Mouse (Mus musculus): ENCODE data around the gene Zfp697. TPM values are rescaled to one million over a fixed set of nuclear protein-coding genes. Genes with fewer than 3 reads are reported as not detected.
"Not testable (repeated sequence)": the region's sequence is repeated elsewhere in the genome, so short reads cannot be mapped to it uniquely, and the experiment has no call there.

Zfp697 gene
- polyA plus RNA-seq, 1 experiment from 2014 or later: 9.9 TPM

DNA sequence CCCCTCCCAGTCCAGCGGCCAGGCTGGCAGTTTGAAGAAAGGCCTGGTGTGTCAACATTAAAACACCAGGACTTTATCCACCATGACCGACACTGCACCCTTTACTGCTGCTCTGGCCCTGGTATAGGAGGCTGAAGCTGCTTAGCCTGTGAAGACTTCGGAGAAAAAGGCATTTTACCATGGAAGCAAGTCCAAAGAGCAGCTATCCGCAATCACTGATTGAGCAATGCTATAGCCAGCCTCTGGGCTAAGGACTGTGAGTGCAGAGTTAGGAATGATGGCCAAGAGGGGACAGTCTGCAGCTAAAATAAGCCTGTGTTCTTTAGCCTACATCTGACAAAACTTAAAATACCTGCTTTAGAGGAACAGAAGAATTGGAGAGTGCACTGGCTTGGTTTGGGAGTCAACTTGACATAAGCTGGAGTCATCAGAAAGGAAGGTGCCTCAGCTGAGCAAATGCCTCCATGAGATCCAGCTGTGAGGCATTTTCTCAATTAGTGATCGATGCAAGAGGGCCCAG, 25.1 kb downstream of the Zfp697 start:
- DNase-seq (ENCODE audit: low spot score); H3K4me3 ChIP-seq (ENCODE audit: low read depth, low read length); H3K4me2 ChIP-seq (ENCODE audit: low read length); H3K27me3 ChIP-seq (replicated peaks; ENCODE audit: control insufficient read depth, insufficient read depth, low read length); H3K4me1 ChIP-seq (replicated peaks; ENCODE audit: control insufficient read depth, insufficient read depth, low read length); H3K36me3 ChIP-seq (ENCODE audit: control insufficient read depth, insufficient read depth, low read length); H3K9me3 ChIP-seq (ENCODE audit: control insufficient read depth, low read length); ATAC-seq (replicated peaks; ENCODE audit: low FRiP score, low TSS enrichment, low read depth); H3K9ac ChIP-seq (ENCODE audit: low read length); H3K27ac ChIP-seq (ENCODE audit: low read depth): not testable (repeated sequence)
- WGBS: 59% methylated on average over 5 of the region's 5 CpGs

DNA sequence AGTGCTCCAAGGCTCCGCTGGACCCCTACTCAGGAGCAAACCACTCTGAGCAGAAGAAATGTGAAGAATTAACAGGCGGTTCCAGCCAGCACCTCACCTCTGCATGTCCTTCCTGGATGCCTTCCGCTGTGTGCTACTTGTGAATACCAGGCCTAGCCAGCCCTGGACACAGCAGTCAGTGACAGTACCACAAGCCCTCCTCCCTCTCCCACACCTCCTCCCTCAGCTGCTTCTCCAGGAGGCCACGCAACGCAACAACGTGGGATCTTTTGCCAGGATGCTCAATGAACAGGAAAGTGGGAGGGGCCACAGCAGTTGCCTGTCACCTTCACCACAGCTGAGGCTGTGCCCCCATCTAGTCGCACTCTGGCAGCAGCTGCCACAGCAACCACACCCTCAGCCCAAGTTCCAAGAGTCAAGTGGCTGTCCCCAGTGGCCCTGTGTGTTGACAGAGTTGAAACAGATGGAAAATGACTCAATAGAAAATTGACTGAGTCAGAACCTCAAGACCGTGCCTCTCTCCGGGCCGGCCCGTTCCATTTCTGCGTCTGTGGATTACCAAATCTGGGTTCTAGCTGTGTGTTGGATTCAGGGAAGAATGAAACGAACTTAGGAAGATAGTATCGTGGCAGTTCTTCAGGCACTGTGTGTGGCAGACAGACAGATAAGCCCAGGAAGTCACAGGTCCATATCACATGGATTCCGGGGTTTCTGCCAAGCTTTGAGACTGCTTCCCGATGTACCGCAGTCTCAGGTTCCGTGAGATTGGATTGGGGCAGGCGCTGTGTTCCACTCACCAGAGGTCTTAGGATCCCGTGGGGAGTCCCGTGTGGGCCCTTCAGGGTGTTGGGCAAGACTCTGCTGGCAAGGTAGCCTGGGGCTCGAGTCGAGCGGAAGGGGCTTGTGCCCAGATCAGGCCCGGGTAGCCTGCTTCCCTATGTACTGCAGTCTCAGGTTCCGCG, 28.6 kb downstream of the Zfp697 start:
- not testable (repeated sequence) for DNase-seq (ENCODE audit: low spot score); H3K4me2 ChIP-seq (ENCODE audit: low read length); H3K4me1 ChIP-seq (replicated peaks; ENCODE audit: control insufficient read depth, insufficient read depth, low read length); H3K27ac ChIP-seq (ENCODE audit: low read depth); H3K9ac ChIP-seq (ENCODE audit: low read length); ATAC-seq (replicated peaks; ENCODE audit: low FRiP score, low TSS enrichment, low read depth); H3K36me3 ChIP-seq (ENCODE audit: control insufficient read depth, insufficient read depth, low read length); H3K27me3 ChIP-seq (replicated peaks; ENCODE audit: control insufficient read depth, insufficient read depth, low read length); H3K9me3 ChIP-seq (ENCODE audit: control insufficient read depth, low read length); H3K4me3 ChIP-seq (ENCODE audit: low read depth, low read length)
- WGBS: 92% methylated on average over 16 of the region's 27 CpGs

DNA sequence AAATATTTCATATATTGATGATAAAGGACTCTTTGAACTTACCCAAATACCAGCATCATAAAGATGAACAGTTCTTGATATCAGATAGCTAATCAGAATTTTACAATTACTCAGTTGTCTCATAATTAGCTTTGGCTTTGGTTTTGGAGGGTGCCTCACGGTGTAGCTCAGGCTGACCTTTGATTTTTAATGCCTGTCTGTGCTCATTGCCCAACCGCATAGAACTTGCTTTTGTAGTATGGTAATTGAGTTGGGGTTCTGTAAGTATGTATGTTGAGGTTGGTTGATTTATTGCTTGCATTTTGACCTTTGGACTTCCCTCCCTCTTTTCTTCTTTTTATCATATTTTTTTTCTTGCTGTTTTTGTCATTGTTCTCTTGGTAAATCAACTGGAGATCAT, 31.5 kb downstream of the Zfp697 start:
- ATAC-seq (replicated peaks; ENCODE audit: low FRiP score, low TSS enrichment, low read depth) (peak; percentile 80; the same call in 1 of the 2 replicates), DNase-seq (ENCODE audit: low spot score) (no peak)
- peaks cover 18% of the 10 kb centered on the region for H3K4me1 ChIP-seq (replicated peaks; ENCODE audit: control insufficient read depth, insufficient read depth, low read length)
- no peak overlapping the region for H3K9ac ChIP-seq (ENCODE audit: low read length)
- no peaks in the 10 kb centered on the region for H3K36me3 ChIP-seq (ENCODE audit: control insufficient read depth, insufficient read depth, low read length)
- H3K4me3 ChIP-seq (ENCODE audit: low read depth, low read length): no peak overlapping the region
- no peaks in the 10 kb centered on the region for H3K9me3 ChIP-seq (ENCODE audit: control insufficient read depth, low read length)
- no peak overlapping the region for H3K27ac ChIP-seq (ENCODE audit: low read depth)
- no peak overlapping the region for H3K4me2 ChIP-seq (ENCODE audit: low read length)
- no peaks in the 10 kb centered on the region for H3K27me3 ChIP-seq (replicated peaks; ENCODE audit: control insufficient read depth, insufficient read depth, low read length)
- 53% methylated on average over 2 of the region's 2 CpGs for WGBS

DNA sequence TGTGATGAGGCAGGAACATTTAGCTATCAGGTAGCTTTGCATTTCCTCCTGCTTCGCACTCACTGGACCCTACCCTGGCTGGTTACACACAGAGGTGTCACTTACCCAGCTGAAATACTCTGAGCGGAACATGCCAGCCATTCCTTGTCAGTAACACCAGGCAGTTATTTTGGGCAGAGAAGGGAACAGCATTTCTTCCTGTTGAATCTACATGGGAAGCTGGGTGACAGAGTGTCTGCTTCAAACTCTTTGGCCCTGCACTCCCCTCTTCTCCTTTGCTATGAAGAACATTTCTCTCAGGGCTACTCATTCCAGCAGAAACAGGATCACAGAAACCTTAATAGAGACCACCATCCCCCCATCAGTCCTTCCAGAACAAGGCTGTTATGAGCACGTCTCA, 32.0 kb downstream of the Zfp697 start:
- peaks cover 24% of the 10 kb centered on the region for H3K4me1 ChIP-seq (replicated peaks; ENCODE audit: control insufficient read depth, insufficient read depth, low read length)

DNA sequence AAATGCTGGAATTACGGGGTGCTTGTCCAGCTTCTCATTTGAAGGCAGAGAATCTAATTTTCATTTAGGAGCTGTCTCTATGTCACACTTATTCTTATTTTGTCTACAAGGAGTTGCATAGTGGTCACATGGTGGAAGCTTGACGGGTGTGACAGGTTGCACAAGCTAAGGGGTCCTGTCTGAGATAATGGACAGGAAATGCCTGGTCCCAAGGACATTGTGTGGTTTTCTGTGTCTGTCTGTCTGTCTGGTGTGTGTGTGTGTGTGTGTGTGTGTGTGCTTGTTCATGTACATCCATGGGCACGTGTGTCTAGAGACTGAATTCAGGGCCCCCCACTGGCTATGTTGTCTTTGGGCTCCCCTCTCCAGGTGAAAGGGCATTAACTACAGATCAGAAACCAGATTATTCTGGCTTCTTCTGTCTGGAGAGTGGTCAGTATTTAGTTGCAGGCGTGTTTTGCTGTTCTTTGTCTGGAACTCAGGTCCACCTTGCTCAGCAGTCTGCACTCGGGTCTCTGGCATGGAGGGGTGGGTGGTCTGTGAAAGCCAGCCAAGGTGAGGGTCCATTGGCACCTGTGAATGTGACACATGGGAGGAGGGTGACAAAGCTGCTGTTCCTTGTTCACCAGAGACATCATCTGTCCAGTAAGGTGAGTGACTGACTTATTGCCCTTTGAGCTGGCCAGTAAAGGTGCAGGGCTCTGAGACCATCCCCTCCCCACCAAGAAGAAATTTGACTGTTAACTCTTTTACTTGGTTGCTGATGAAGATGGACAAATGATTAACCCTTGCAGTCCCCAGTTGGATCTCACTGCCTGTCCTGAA, 34.4 kb downstream of the Zfp697 start:
- Histone ChIP-seq H3K4me3 (ENCODE audit: low read depth, low read length) (no peak overlapping the region), H3K27me3 (replicated peaks; ENCODE audit: control insufficient read depth, insufficient read depth, low read length) (no peaks in the 10 kb centered on the region), H3K4me2 (ENCODE audit: low read length) (no peak overlapping the region), H3K27ac (ENCODE audit: low read depth) (no peak overlapping the region), H3K9me3 (ENCODE audit: control insufficient read depth, low read length) (no peaks in the 10 kb centered on the region), H3K36me3 (ENCODE audit: control insufficient read depth, insufficient read depth, low read length) (no peaks in the 10 kb centered on the region), H3K4me1 (replicated peaks; ENCODE audit: control insufficient read depth, insufficient read depth, low read length) (peaks cover 31% of the 10 kb centered on the region), H3K9ac (ENCODE audit: low read length) (no peak overlapping the region)
- WGBS: 78% methylated on average over 5 of the region's 5 CpGs
- ATAC-seq (replicated peaks; ENCODE audit: low FRiP score, low TSS enrichment, low read depth): no peak
- DNase-seq (ENCODE audit: low spot score): no peak

More for the DNA sequence above, 32.0 kb downstream of the Zfp697 start:
- DNase-seq (ENCODE audit: low spot score): no peak
- ATAC-seq (replicated peaks; ENCODE audit: low FRiP score, low TSS enrichment, low read depth): no peak
- H3K27me3 ChIP-seq (replicated peaks; ENCODE audit: control insufficient read depth, insufficient read depth, low read length): no peaks in the 10 kb centered on the region
- H3K27ac ChIP-seq (ENCODE audit: low read depth): no peak overlapping the region
- no peak overlapping the region for H3K4me2 ChIP-seq (ENCODE audit: low read length)
- no peaks in the 10 kb centered on the region for H3K9me3 ChIP-seq (ENCODE audit: control insufficient read depth, low read length)
- no peak overlapping the region for H3K9ac ChIP-seq (ENCODE audit: low read length)
- no peak overlapping the region for H3K4me3 ChIP-seq (ENCODE audit: low read depth, low read length)
- H3K36me3 ChIP-seq (ENCODE audit: control insufficient read depth, insufficient read depth, low read length): no peaks in the 10 kb centered on the region
- WGBS: 81% methylated on average over 3 of the region's 3 CpGs

DNA sequence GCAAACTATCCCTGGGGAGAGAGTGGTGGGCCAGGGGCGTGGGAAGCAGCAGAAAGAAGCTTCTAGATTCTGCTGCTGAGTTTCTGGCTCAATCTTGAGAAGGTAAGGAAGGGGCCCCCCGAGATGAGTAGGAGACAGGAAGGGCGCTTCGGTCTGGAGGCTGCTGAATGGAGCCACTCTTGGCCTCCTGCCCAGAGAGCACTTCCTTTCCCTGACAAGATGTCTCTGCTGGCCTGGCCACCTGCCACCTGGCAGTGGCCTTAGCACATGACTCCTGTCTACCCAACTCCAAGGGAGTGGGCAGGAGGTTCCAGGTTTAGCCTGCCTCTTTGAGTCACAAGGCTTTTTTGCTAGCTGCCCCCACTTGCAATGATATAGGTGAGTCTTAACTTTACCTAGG, 35.1 kb downstream of the Zfp697 start:
- H3K9me3 ChIP-seq (ENCODE audit: control insufficient read depth, low read length): no peaks in the 10 kb centered on the region
- H3K27me3 ChIP-seq (replicated peaks; ENCODE audit: control insufficient read depth, insufficient read depth, low read length): no peaks in the 10 kb centered on the region
- H3K27ac ChIP-seq (ENCODE audit: low read depth): no peak overlapping the region
- no peak overlapping the region for H3K4me2 ChIP-seq (ENCODE audit: low read length)
- no peaks in the 10 kb centered on the region for H3K36me3 ChIP-seq (ENCODE audit: control insufficient read depth, insufficient read depth, low read length)
- no peak overlapping the region for H3K4me3 ChIP-seq (ENCODE audit: low read depth, low read length)
- DNase-seq (ENCODE audit: low spot score) (peak; percentile 63), ATAC-seq (replicated peaks; ENCODE audit: low FRiP score, low TSS enrichment, low read depth) (no peak; the same call in 1 of the 2 replicates)
- WGBS: 54% methylated on average over 4 of the region's 4 CpGs
- peaks cover 31% of the 10 kb centered on the region for H3K4me1 ChIP-seq (replicated peaks; ENCODE audit: control insufficient read depth, insufficient read depth, low read length)
- no peak overlapping the region for H3K9ac ChIP-seq (ENCODE audit: low read length)

DNA sequence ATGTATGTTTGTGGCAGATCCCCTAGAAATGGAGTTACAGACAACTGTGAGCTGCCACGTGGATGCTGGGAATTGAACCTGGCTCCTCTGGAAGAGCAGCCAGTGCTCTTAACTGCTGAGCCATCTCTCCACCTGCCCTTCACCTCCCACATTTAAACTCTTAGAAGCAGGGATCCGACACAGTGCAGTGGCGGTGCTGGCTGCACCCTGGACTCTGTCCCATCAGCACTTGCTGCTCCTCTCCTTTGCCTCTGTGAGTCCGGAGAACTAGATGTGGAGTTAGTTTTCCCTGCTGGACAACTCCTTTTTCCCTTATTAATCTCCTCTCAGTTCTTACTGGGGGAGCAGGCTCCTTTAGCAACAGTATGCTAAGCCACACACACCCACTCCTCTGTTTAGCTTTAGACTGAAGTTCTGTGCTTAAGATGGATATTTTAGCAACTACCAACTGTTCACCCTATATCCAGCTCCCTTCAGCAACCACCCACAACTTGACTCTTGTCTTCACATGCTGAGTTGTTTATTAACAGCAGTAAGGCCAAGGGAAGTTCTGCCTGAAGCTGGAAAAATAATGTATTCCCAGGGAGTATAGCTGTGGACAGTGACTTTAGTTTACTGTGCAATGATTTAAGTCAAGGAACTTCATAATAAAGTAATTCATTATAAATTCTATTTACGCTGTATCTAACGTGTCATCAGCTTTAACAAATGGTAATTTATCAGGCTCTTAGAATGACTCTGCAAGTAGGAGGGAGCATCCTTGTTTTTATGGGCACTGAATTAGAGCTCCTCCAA, 36.9 kb downstream of the Zfp697 start:
- WGBS: 37% methylated on average over 6 of the region's 6 CpGs
- H3K4me2 ChIP-seq (ENCODE audit: low read length): no peak overlapping the region
- H3K4me1 ChIP-seq (replicated peaks; ENCODE audit: control insufficient read depth, insufficient read depth, low read length): peaks cover 31% of the 10 kb centered on the region
- H3K9ac ChIP-seq (ENCODE audit: low read length): no peak overlapping the region
- no peaks in the 10 kb centered on the region for H3K9me3 ChIP-seq (ENCODE audit: control insufficient read depth, low read length)
- H3K4me3 ChIP-seq (ENCODE audit: low read depth, low read length): no peak overlapping the region
- H3K27me3 ChIP-seq (replicated peaks; ENCODE audit: control insufficient read depth, insufficient read depth, low read length): no peaks in the 10 kb centered on the region
- DNase-seq (ENCODE audit: low spot score): no peak
- H3K36me3 ChIP-seq (ENCODE audit: control insufficient read depth, insufficient read depth, low read length): no peaks in the 10 kb centered on the region
- ATAC-seq (replicated peaks; ENCODE audit: low FRiP score, low TSS enrichment, low read depth): no peak; the same call in 1 of the 2 replicates
- no peak overlapping the region for H3K27ac ChIP-seq (ENCODE audit: low read depth)

DNA sequence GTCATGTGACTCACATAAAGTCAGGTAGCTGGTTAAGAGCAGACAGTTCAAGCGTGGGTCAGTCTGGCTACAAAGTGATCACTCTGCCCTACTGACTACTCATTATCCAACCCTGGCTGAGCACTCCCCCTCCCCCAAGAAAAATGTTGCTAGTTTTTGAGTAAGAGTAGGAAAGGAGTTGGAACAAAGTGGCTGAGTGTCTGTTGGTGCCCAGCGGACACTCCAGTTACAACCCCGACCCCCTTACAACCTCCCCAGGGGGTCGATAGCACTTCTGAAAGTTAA, 37.5 kb downstream of the Zfp697 start:
- no peak for DNase-seq (ENCODE audit: low spot score)
- peak; percentile 50; the same call in 1 of the 2 replicates for ATAC-seq (replicated peaks; ENCODE audit: low FRiP score, low TSS enrichment, low read depth)
- Histone ChIP-seq H3K4me1 (replicated peaks; ENCODE audit: control insufficient read depth, insufficient read depth, low read length) (peaks cover 26% of the 10 kb centered on the region), H3K4me2 (ENCODE audit: low read length) (no peak overlapping the region), H3K36me3 (ENCODE audit: control insufficient read depth, insufficient read depth, low read length) (no peaks in the 10 kb centered on the region), H3K9ac (ENCODE audit: low read length) (no peak overlapping the region), H3K4me3 (ENCODE audit: low read depth, low read length) (no peak overlapping the region), H3K9me3 (ENCODE audit: control insufficient read depth, low read length) (no peaks in the 10 kb centered on the region), H3K27ac (ENCODE audit: low read depth) (no peak overlapping the region), H3K27me3 (replicated peaks; ENCODE audit: control insufficient read depth, insufficient read depth, low read length) (no peaks in the 10 kb centered on the region)
- WGBS: 32% methylated on average over 4 of the region's 4 CpGs

Data from intestine, embryonic 14.5 days (tissue).